Mouse (Mus musculus) CH12F3 (cell line): Measurements from ENCODE around the gene Gm29289.
"Not testable (repeated sequence)": the region's sequence is repeated elsewhere in the genome, so short reads cannot be mapped to it uniquely, and the experiment has no call there.

Experiments used
- in situ Hi-C: fragments of 300-500 bp; cut with MboI; formaldehyde crosslinking; loops from 2 replicates; pipeline ENCODE4 v1.14.3; 2020; ENCODE audit warnings: low sequenced_read_pairs

Gene Gm29289

GRCm38 (mm10) chrY:2932282-2932681, at the start of gene Gm29289:
Gm29289 (plus strand) TSS chrY:2932582.
- in situ Hi-C loops = not testable (repeated sequence)

- in situ Hi-C loops = not testable (repeated sequence)
These were observed 31.7 kb upstream of the Gm29289 start, which contains the start of gene Gm10352 for GRCm38 (mm10) chrY:2900689-2901088. Gm10352 (plus strand) TSS chrY:2900989.
